Mouse (Mus musculus): ENCODE measurements around the gene Zmym2. TPM values are rescaled to one million over a fixed set of nuclear protein-coding genes. Genes with fewer than 3 reads are reported as not detected.

Zmym2 gene
- polyA plus RNA-seq, 1 experiment = 14.8 TPM

GRCm38 (mm10) chr14:56888416-56888815, 2.0 kb downstream of the Zmym2 start:
- Histone ChIP-seq H3K27me3 (ENCODE audit: control insufficient read depth, insufficient read depth, insufficient read length) (no peaks in the 10 kb centered on the region), H3K4me2 (ENCODE audit: low read depth) (peak overlapping the region; percentile 74), H3K79me2 (ENCODE audit: control insufficient read depth, insufficient read depth) (peaks cover 62% of the 10 kb centered on the region), H3K36me3 (ENCODE audit: control insufficient read depth, insufficient read depth) (peaks cover 14% of the 10 kb centered on the region), H3ac (ENCODE audit: control insufficient read depth, insufficient read length) (no peak overlapping the region), H3K4me3 (peak overlapping the region; percentile 93)
- no peak for TF ChIP-seq MYOD1 (IDR thresholded peaks at IDR 0.05; ENCODE audit: control insufficient read depth in 1 of 3, insufficient read length in 2 of 3, low read depth in 2 of 3)
- TF ChIP-seq MYOG (IDR thresholded peaks at IDR 0.05; ENCODE audit: control insufficient read depth in 1 of 3, insufficient read depth in 1 of 3, insufficient read length in 2 of 3, low read depth in 2 of 3) = no peak
- TF ChIP-seq POLR2A (IDR thresholded peaks at IDR 0.05; ENCODE audit: insufficient read length, low read depth) = no peak
- no peak for TF ChIP-seq TCF3 (IDR thresholded peaks at IDR 0.05; ENCODE audit: insufficient read length, low read depth)
- no peak for TF ChIP-seq CEBPB (IDR thresholded peaks at IDR 0.05; ENCODE audit: insufficient read depth, poor library complexity, severe bottlenecking)
- no peak for TF ChIP-seq USF1 (IDR thresholded peaks at IDR 0.05; ENCODE audit: low read depth)
- TF ChIP-seq SRF (IDR thresholded peaks at IDR 0.05; ENCODE audit: control insufficient read depth, insufficient read length, low read depth) = no peak
- TF ChIP-seq REST (IDR thresholded peaks at IDR 0.05; ENCODE audit: insufficient read depth, insufficient read length) = no peak
- TF ChIP-seq TCF12 (IDR thresholded peaks at IDR 0.05; ENCODE audit: insufficient read depth, poor library complexity, severe bottlenecking) = no peak
- TF ChIP-seq MAX (IDR thresholded peaks at IDR 0.05; ENCODE audit: low read depth) = no peak
- TF ChIP-seq POLR2AphosphoS2 (IDR thresholded peaks at IDR 0.05; ENCODE audit: insufficient read length, low read depth) = no peak
- TF ChIP-seq E2F4 (IDR thresholded peaks at IDR 0.05; ENCODE audit: insufficient read depth) = no peak

- Histone ChIP-seq H3K4me2 (ENCODE audit: low read depth) (no peak overlapping the region), H3K79me2 (ENCODE audit: control insufficient read depth, insufficient read depth) (peaks cover 100% of the 10 kb centered on the region), H3K4me3 (no peak overlapping the region), H3K27me3 (ENCODE audit: control insufficient read depth, insufficient read depth, insufficient read length) (no peaks in the 10 kb centered on the region), H3K36me3 (ENCODE audit: control insufficient read depth, insufficient read depth) (peaks cover 28% of the 10 kb centered on the region), H3ac (ENCODE audit: control insufficient read depth, insufficient read length) (no peak overlapping the region)
- TF ChIP-seq TCF3 (IDR thresholded peaks at IDR 0.05; ENCODE audit: insufficient read length, low read depth) (no peak), CEBPB (IDR thresholded peaks at IDR 0.05; ENCODE audit: insufficient read depth, poor library complexity, severe bottlenecking) (no peak), SRF (IDR thresholded peaks at IDR 0.05; ENCODE audit: control insufficient read depth, insufficient read length, low read depth) (no peak), POLR2AphosphoS2 (IDR thresholded peaks at IDR 0.05; ENCODE audit: insufficient read length, low read depth) (no peak)
Measured at GRCm38 (mm10) chr14:56894417-56894816, 8.0 kb downstream of the Zmym2 start.

DNA sequence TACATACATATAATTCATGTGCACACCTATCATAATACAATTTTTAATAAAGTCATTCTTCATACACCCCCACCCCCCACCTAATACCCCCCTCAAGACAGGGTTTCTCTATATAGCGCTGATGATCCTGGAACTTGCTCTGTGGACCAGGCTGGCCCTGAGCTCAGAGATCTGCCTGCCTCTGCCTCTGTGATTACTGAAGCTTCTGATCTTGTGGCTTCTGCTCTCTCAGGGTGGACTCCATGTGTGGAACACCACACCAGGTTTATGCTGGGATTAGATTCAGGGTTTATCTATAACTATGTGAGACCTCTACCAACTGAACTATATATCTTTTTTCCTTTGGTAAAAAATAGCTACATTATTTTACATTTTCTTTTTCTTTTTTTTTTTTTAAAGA, 10.1 kb downstream of the Zmym2 start:
- Histone ChIP-seq H3K4me3 (no peak overlapping the region), H3K36me3 (ENCODE audit: control insufficient read depth, insufficient read depth) (peaks cover 19% of the 10 kb centered on the region), H3ac (ENCODE audit: control insufficient read depth, insufficient read length) (no peak overlapping the region), H3K4me2 (ENCODE audit: low read depth) (no peak overlapping the region), H3K79me2 (ENCODE audit: control insufficient read depth, insufficient read depth) (peaks cover 100% of the 10 kb centered on the region), H3K27me3 (ENCODE audit: control insufficient read depth, insufficient read depth, insufficient read length) (no peaks in the 10 kb centered on the region)
- no peak for TF ChIP-seq POLR2AphosphoS2 (IDR thresholded peaks at IDR 0.05; ENCODE audit: insufficient read length, low read depth)
- no peak for TF ChIP-seq TCF12 (IDR thresholded peaks at IDR 0.05; ENCODE audit: insufficient read depth, poor library complexity, severe bottlenecking)

DNA sequence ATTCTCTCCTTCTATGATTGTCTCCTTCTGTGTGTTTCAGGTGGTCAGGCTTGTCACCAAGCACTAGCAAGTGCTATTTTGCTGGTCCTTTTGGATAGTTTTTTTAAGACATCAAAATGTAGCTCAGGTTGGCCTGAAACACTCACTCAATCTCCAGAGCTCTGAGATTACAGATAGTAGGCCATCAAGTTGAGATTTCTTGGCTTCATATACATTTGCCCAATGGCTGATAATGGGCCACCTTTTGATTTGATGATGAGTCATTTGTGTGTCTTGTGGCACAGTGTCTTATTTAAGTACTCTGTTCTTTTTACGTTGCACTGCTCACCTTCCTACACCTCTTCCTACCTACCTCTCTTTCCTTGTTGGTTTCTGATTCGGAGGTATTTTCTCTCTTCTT, 11.0 kb downstream of the Zmym2 start:
- Histone ChIP-seq H3K79me2 (ENCODE audit: control insufficient read depth, insufficient read depth) (peaks cover 100% of the 10 kb centered on the region), H3ac (ENCODE audit: control insufficient read depth, insufficient read length) (no peak overlapping the region), H3K27me3 (ENCODE audit: control insufficient read depth, insufficient read depth, insufficient read length) (no peaks in the 10 kb centered on the region), H3K36me3 (ENCODE audit: control insufficient read depth, insufficient read depth) (peaks cover 21% of the 10 kb centered on the region), H3K4me3 (no peak overlapping the region), H3K4me2 (ENCODE audit: low read depth) (no peak overlapping the region)
- no peak for TF ChIP-seq MAX (IDR thresholded peaks at IDR 0.05; ENCODE audit: low read depth)

DNA sequence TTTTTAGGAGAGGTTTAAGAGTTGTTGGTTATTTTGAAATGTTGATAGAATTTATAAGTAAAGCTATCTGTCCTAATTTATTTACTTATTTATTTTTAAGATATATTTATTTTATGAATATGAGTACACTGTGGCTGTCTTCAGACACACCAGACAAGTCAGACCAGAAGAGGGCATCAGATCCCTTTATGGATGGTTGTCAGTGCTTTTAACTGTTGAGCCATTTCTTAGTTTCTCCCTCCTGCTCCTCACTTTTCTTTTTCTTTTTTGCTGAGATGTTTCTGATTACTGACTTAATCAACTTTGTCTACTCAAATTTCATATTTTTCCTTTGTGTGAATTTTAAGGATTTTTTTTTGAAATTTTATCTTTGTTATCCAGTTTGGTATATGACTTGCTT, 13.2 kb downstream of the Zmym2 start:
- peaks cover 23% of the 10 kb centered on the region for H3K36me3 ChIP-seq (ENCODE audit: control insufficient read depth, insufficient read depth)
- H3K27me3 ChIP-seq (ENCODE audit: control insufficient read depth, insufficient read depth, insufficient read length) = no peaks in the 10 kb centered on the region

More for the DNA sequence above, 13.2 kb downstream of the Zmym2 start:
- Histone ChIP-seq H3K4me3 (no peak overlapping the region), H3ac (ENCODE audit: control insufficient read depth, insufficient read length) (no peak overlapping the region), H3K79me2 (ENCODE audit: control insufficient read depth, insufficient read depth) (peaks cover 98% of the 10 kb centered on the region), H3K4me2 (ENCODE audit: low read depth) (no peak overlapping the region)
- TF ChIP-seq CEBPB (IDR thresholded peaks at IDR 0.05; ENCODE audit: insufficient read depth, poor library complexity, severe bottlenecking) (no peak), MYOD1 (IDR thresholded peaks at IDR 0.05; ENCODE audit: control insufficient read depth in 1 of 3, insufficient read length in 2 of 3, low read depth in 2 of 3) (no peak), TCF12 (IDR thresholded peaks at IDR 0.05; ENCODE audit: insufficient read depth, poor library complexity, severe bottlenecking) (no peak), REST (IDR thresholded peaks at IDR 0.05; ENCODE audit: insufficient read depth, insufficient read length) (no peak), TCF3 (IDR thresholded peaks at IDR 0.05; ENCODE audit: insufficient read length, low read depth) (no peak), POLR2A (IDR thresholded peaks at IDR 0.05; ENCODE audit: insufficient read length, low read depth) (no peak), POLR2AphosphoS2 (IDR thresholded peaks at IDR 0.05; ENCODE audit: insufficient read length, low read depth) (no peak), SRF (IDR thresholded peaks at IDR 0.05; ENCODE audit: control insufficient read depth, insufficient read length, low read depth) (no peak), MAX (IDR thresholded peaks at IDR 0.05; ENCODE audit: low read depth) (no peak), USF1 (IDR thresholded peaks at IDR 0.05; ENCODE audit: low read depth) (no peak), MYOG (IDR thresholded peaks at IDR 0.05; ENCODE audit: control insufficient read depth in 1 of 3, insufficient read depth in 1 of 3, insufficient read length in 2 of 3, low read depth in 2 of 3) (no peak), E2F4 (IDR thresholded peaks at IDR 0.05; ENCODE audit: insufficient read depth) (no peak)

All from myocyte (in vitro differentiated cells).